ENCODE assay signal across 28 mouse cellular contexts in genomic region chr2:121879506-121879905, GRCm38 (mm10). TPM values are rescaled to one million over a fixed set of nuclear protein-coding genes. Genes with fewer than 3 reads are reported as not detected.
"Had no signal": no experiment of that assay in that cellular context is flagged by ENCODE, and none has a peak within 500 bp of the region (broad histone marks: within the 10 kb centered on the region; RNA-seq: fewer than 3 reads in every experiment).

No protein-coding gene starts in this region.

- H3K9ac ChIP-seq: embryonic facial prominence, embryonic 12.5 days; embryonic facial prominence, embryonic 13.5 days; embryonic facial prominence, embryonic 15.5 days; forebrain, embryonic 12.5 days; forebrain, embryonic 13.5 days; forebrain, embryonic 15.5 days; forebrain, postnatal 0 days had no signal

- H3K9me3 ChIP-seq: embryonic facial prominence, embryonic 10.5 days; embryonic facial prominence, embryonic 12.5 days; embryonic facial prominence, embryonic 13.5 days; embryonic facial prominence, embryonic 15.5 days; forebrain, embryonic 10.5 days; forebrain, embryonic 12.5 days; forebrain, embryonic 13.5 days; forebrain, embryonic 15.5 days had no signal

- H3K4me1 ChIP-seq: embryonic facial prominence, embryonic 10.5 days; embryonic facial prominence, embryonic 12.5 days; embryonic facial prominence, embryonic 13.5 days; embryonic facial prominence, embryonic 15.5 days; forebrain, embryonic 10.5 days; forebrain, embryonic 12.5 days; forebrain, embryonic 13.5 days; forebrain, embryonic 15.5 days had no signal

- H3K36me3 ChIP-seq: embryonic facial prominence, embryonic 12.5 days; embryonic facial prominence, embryonic 15.5 days; forebrain, embryonic 12.5 days; forebrain, embryonic 15.5 days had no signal

- H3K27ac ChIP-seq: embryonic facial prominence, embryonic 10.5 days; embryonic facial prominence, embryonic 12.5 days; embryonic facial prominence, embryonic 13.5 days; embryonic facial prominence, embryonic 15.5 days; forebrain, embryonic 10.5 days; forebrain, embryonic 12.5 days; forebrain, embryonic 13.5 days; forebrain, embryonic 15.5 days; gastrocnemius, adult 2 months had no signal

- H3K4me3 ChIP-seq: embryonic facial prominence, embryonic 10.5 days; embryonic facial prominence, embryonic 12.5 days; embryonic facial prominence, embryonic 13.5 days; embryonic facial prominence, embryonic 15.5 days; erythroblast, embryonic 14.5 days; forebrain, embryonic 10.5 days; forebrain, embryonic 12.5 days; forebrain, embryonic 13.5 days; forebrain, embryonic 15.5 days; gastrocnemius, adult 2 months had no signal

- H3K4me2 ChIP-seq: embryonic facial prominence, embryonic 12.5 days; embryonic facial prominence, embryonic 13.5 days; embryonic facial prominence, embryonic 15.5 days; forebrain, embryonic 12.5 days; forebrain, embryonic 13.5 days; forebrain, embryonic 15.5 days had no signal

- DNase-seq: cerebellum, adult 2 months; cerebellum, adult 8-10 months; cerebellum, adult 9-10 months; cerebellum, adult 9-11 months; cerebellum, postnatal 10 days; cerebellum, postnatal 14 days; cerebellum, postnatal 25 days; cerebellum, postnatal 36 days; embryo, embryonic 11 days; forebrain, postnatal 0 days; gastrocnemius, adult 2 months; gastrocnemius, postnatal 10 days; gastrocnemius, postnatal 14 days; gastrocnemius, postnatal 25 days; gastrocnemius, postnatal 36 days; heart, adult 11 months; heart, adult 18-20 months had no signal

- ATAC-seq: forebrain, embryonic 13.5 days; forebrain, embryonic 14.5 days; forebrain, embryonic 15.5 days; forebrain, embryonic 16.5 days; forebrain, postnatal 0 days had no signal

- H3K27me3 ChIP-seq: embryonic facial prominence, embryonic 12.5 days; embryonic facial prominence, embryonic 13.5 days; embryonic facial prominence, embryonic 15.5 days; forebrain, embryonic 12.5 days; forebrain, embryonic 13.5 days; forebrain, embryonic 15.5 days had no signal

RNA-seq across cellular contexts. Expression of gene Casc4, which starts 12.7 kb away (rescaled TPM):
- polyA plus RNA-seq: erythroblast, embryonic 14.5 days had no signal
